In the genomic region with DNA sequence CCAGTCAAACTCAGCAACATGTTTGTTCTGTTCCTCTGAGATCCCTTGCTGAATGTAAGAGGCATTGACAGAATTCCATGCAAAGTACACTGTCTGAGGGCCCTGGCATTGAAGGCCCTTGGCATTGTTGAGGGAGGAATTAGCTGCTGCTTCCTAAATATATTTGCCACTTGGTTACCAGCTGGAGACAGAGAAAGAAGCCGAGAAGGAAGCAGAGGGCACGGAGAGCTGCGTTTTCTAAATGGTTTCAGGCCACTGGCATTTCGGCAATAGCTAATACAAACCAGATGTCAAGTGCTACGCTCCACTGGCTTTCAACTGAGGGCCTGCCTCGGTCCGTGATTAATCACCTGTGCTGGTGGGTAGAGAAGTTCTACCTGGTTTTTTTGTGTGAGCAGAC, we compare ENCODE assay signal across 8 mouse cellular contexts.
DNase-seq lines count a peak whose midpoint lies in the region; ATAC-seq lines count a peak whose summit lies in the region.

No protein-coding gene starts in this region.

- 3% methylated on average over 7 of the region's 7 CpGs for WGBS in forebrain, embryonic 14.5 days
- 6% methylated on average over 7 of the region's 7 CpGs for WGBS in kidney, embryonic 15.5 days
- WGBS in midbrain, embryonic 15.5 days: 4% methylated on average over 7 of the region's 7 CpGs

- H3K4me3 ChIP-seq in forebrain, embryonic 14.5 days (ENCODE audit: low read depth, low read length): no peak overlapping the region
- no peak overlapping the region for H3K4me3 ChIP-seq in kidney, embryonic 15.5 days (replicated peaks)
- H3K4me3 ChIP-seq in midbrain, embryonic 15.5 days: no peak overlapping the region

- peak overlapping the region; percentile 21 for H3K4me2 ChIP-seq in forebrain, embryonic 14.5 days (ENCODE audit: low read length)
- H3K4me2 ChIP-seq in kidney, embryonic 15.5 days: peak overlapping the region; percentile 39
- peak overlapping the region; percentile 23 for H3K4me2 ChIP-seq in midbrain, embryonic 15.5 days

- peak; percentile 45 for ATAC-seq in forebrain, embryonic 14.5 days
- peak; percentile 83 for ATAC-seq in kidney, embryonic 15.5 days (replicated peaks; ENCODE audit: low FRiP score)
- no peak; the same call in 1 of the 2 replicates for ATAC-seq in midbrain, embryonic 15.5 days (replicated peaks)

- DNase-seq in embryo, embryonic 11.5 days (ENCODE audit: low read depth, low spot score): peak; percentile 61
- DNase-seq in forebrain, embryonic 14.5 days (ENCODE audit: low spot score): peak; percentile 38
- DNase-seq in gastrocnemius, postnatal 25 days: no peak
- no peak for DNase-seq in thymus, adult 18-20 months
- DNase-seq in adipocyte (ENCODE audit: low spot score): no peak
- no peak for DNase-seq in layer of hippocampus, adult 18-20 months (ENCODE audit: low spot score in 2 of 2)

- no peak overlapping the region for H3K9ac ChIP-seq in forebrain, embryonic 14.5 days (ENCODE audit: low read length)
- H3K9ac ChIP-seq in kidney, embryonic 15.5 days: no peak overlapping the region
- no peak overlapping the region for H3K9ac ChIP-seq in midbrain, embryonic 15.5 days

- H3K27ac ChIP-seq in forebrain, embryonic 14.5 days (ENCODE audit: low read depth, low read length): no peak overlapping the region
- H3K27ac ChIP-seq in kidney, embryonic 15.5 days: peak overlapping the region; percentile 48
- no peak overlapping the region for H3K27ac ChIP-seq in midbrain, embryonic 15.5 days

- H3K27me3 ChIP-seq in forebrain, embryonic 14.5 days (replicated peaks; ENCODE audit: control insufficient read depth, insufficient read depth, low read length): no peaks in the 10 kb centered on the region
- H3K27me3 ChIP-seq in kidney, embryonic 15.5 days: 0 out of 2 replicates have a peak, but pooled peaks cover 3% of the 10 kb centered on the region
- no peaks in the 10 kb centered on the region for H3K27me3 ChIP-seq in midbrain, embryonic 15.5 days (replicated peaks)

- H3K9me3 ChIP-seq in forebrain, embryonic 14.5 days (replicated peaks; ENCODE audit: control insufficient read depth, low read length): no peaks in the 10 kb centered on the region
- H3K9me3 ChIP-seq in kidney, embryonic 15.5 days (replicated peaks): no peaks in the 10 kb centered on the region
- no peaks in the 10 kb centered on the region for H3K9me3 ChIP-seq in midbrain, embryonic 15.5 days

- no peaks in the 10 kb centered on the region for H3K36me3 ChIP-seq in forebrain, embryonic 14.5 days (ENCODE audit: control insufficient read depth, insufficient read depth, low read length)
- no peaks in the 10 kb centered on the region for H3K36me3 ChIP-seq in kidney, embryonic 15.5 days
- H3K36me3 ChIP-seq in midbrain, embryonic 15.5 days (replicated peaks): no peaks in the 10 kb centered on the region

- H3K4me1 ChIP-seq in forebrain, embryonic 14.5 days (ENCODE audit: control insufficient read depth, insufficient read depth, low read length): peaks cover 16% of the 10 kb centered on the region
- peaks cover 34% of the 10 kb centered on the region for H3K4me1 ChIP-seq in kidney, embryonic 15.5 days
- H3K4me1 ChIP-seq in midbrain, embryonic 15.5 days: peaks cover 18% of the 10 kb centered on the region

Comparison
In these comparisons a context has a peak if more than half of its experiments do, and no peak if none do; other contexts are left out.
1. DNase-seq: peak in embryo, embryonic 11.5 days (single experiment) and forebrain, embryonic 14.5 days (single experiment); none in gastrocnemius, postnatal 25 days (single experiment), thymus, adult 18-20 months (0 of 2), adipocyte (single experiment) and layer of hippocampus, adult 18-20 months (0 of 2).
2. Peak in every context shown above with its lines, with median percentiles within 50 percentile points of each other: H3K4me2 ChIP-seq.